Mouse (Mus musculus): ENCODE data around the gene Emc3. TPM values are rescaled to one million over a fixed set of nuclear protein-coding genes. Genes with fewer than 3 reads are reported as not detected.

The Emc3 gene
- total RNA-seq (2023): 78.1 to 83.8 TPM (median 81.8 TPM) in 4 replicates

GRCm38 (mm10) chr6:113530932-113531839 lies at the start of gene Emc3, which contains the start of gene Fancd2:
Gene Emc3 (minus strand): TSS chr6:113531652.
Gene Fancd2 (plus strand): TSS chr6:113531682.

GRCm38 (mm10) chr6:113501388-113502084 lies 29.9 kb downstream of the Emc3 start, which contains the start of gene Prrt3:
Gene Prrt3 (minus strand): TSS chr6:113501931.

GRCm38 (mm10) chr6:113483100-113483615 lies 48.3 kb downstream of the Emc3 start, which contains the start of gene Creld1:
Gene Creld1 (plus strand): TSS chr6:113483297.

GRCm38 (mm10) chr6:113471297-113471936 lies 60.0 kb downstream of the Emc3 start, which contains the start of gene Il17rc:
Gene Il17rc (plus strand): TSS chr6:113471427.

Other genes starting within 250 kb of the Emc3 start
- gene Cpne9, start 249.3 kb downstream of the Emc3 start, total RNA-seq (2023): 1.5 to 3.2 TPM (median 2.4 TPM) in 4 replicates
- 66.6 to 68.3 TPM (median 67.0 TPM) in 4 replicates for gene Brpf1, start 224.5 kb downstream of the Emc3 start, total RNA-seq (2023)
- gene Ogg1, start 204.7 kb downstream of the Emc3 start, total RNA-seq (2023): 10.0 to 17.1 TPM (median 12.4 TPM) in 4 replicates
- gene Camk1, start 187.7 kb downstream of the Emc3 start, total RNA-seq (2023): 0.89 to 1.4 TPM (median 1.2 TPM) in 3 of 4 replicates, not detected in the other
- 26.6 to 32.6 TPM (median 28.8 TPM) in 4 replicates for gene Tada3, start 153.8 kb downstream of the Emc3 start, total RNA-seq (2023)
- 243 to 268 TPM (median 249 TPM) in 4 replicates for gene Arpc4, start 153.5 kb downstream of the Emc3 start, total RNA-seq (2023)
- 32.4 to 41.0 TPM (median 37.4 TPM) in 4 replicates for gene Ttll3, start 142.4 kb downstream of the Emc3 start, total RNA-seq (2023)
- 10.5 to 20.9 TPM (median 13.6 TPM) in 4 replicates for gene Rpusd3, start 112.3 kb downstream of the Emc3 start, total RNA-seq (2023)
- not detected in 4 replicates for gene Cidec, start 95.9 kb downstream of the Emc3 start, total RNA-seq (2023)
- 16.2 to 23.5 TPM (median 20.8 TPM) in 4 replicates for gene Jagn1, start 89.1 kb downstream of the Emc3 start, total RNA-seq (2023)
- gene Il17re, start 73.2 kb downstream of the Emc3 start, total RNA-seq (2023): not detected in 4 replicates
- gene Il17rc, start 60.2 kb downstream of the Emc3 start, total RNA-seq (2023): not detected in 4 replicates
- 15.5 to 21.0 TPM (median 16.6 TPM) in 4 replicates for gene Creld1, start 48.4 kb downstream of the Emc3 start, total RNA-seq (2023)
- 0.33 to 0.53 TPM (median 0.41 TPM) in 4 replicates for gene Prrt3, start 29.7 kb downstream of the Emc3 start, total RNA-seq (2023)
- gene Fancd2, start within 50 bp of the Emc3 start, total RNA-seq (2023): 1.5 to 3.8 TPM (median 2.6 TPM) in 4 replicates
- not detected in 4 replicates for gene Fancd2os, start 69.1 kb upstream of the Emc3 start, total RNA-seq (2023)
- gene Brk1, start 73.1 kb upstream of the Emc3 start, total RNA-seq (2023): 109 to 116 TPM (median 111 TPM) in 4 replicates
- gene Vhl, start 92.3 kb upstream of the Emc3 start, total RNA-seq (2023): 26.1 to 34.3 TPM (median 32.7 TPM) in 4 replicates
- 159 to 180 TPM (median 169 TPM) in 4 replicates for gene Irak2, start 106.8 kb upstream of the Emc3 start, total RNA-seq (2023)
- gene Tatdn2, start 165.4 kb upstream of the Emc3 start, total RNA-seq (2023): 211 to 234 TPM (median 215 TPM) in 4 replicates
- gene Ghrl, start 188.2 kb upstream of the Emc3 start, total RNA-seq (2023): 2.9 to 3.5 TPM (median 3.2 TPM) in 4 replicates
- 98.1 to 109 TPM (median 101 TPM) in 4 replicates for gene Sec13, start 209.1 kb upstream of the Emc3 start, total RNA-seq (2023)

Data from B cell, adult 62 days (primary cell).